Mouse (Mus musculus) CD4-positive helper T cell, adult 2 months (primary cell): ENCODE data around the gene Copz1.

Experiments
- DNase-seq: peaks from one replicate; pipeline ENCODE4 v3.0.0-alpha.2; 2012; ENCODE audit warnings: low read depth, missing footprints, low spot score

Copz1 gene

DNA sequence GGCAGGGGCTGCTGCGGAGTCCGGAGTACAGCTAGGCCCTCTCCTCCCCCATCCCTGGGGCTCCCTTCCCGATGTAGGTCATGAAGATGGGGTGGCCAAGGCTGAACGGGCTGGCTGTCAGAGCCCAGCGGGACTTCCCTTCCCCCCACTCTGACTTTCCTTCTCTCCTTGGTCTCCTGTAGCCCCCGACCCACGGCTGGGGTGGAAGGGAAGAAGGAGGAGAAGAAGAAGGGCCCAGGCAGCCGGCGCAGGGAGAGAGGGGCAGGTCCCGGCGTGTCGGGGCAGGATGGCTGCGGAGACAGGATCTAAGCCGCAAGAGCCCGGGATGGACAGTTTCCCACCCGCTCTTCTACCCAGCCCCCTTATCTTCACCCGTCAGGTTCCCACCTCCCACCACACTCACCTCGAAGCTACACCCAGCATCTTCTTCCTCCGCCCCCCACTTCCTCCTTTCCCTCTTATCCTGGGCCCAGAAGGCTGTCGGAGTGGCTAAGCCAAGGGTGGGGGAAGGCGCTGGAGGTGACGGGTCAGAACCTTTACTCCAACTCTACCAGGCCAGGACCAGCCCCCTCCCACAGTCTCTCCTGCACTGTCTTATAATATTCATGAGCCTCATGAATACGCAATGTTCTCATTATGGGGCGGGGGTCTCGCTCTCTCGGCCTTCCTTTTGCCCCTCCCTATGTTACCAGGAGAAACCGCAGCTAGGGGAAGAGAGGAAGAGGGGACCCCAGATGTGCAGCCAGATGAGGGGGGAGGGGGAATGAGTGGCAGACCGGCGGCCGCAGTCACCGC, 66.8 kb downstream of the Copz1 start:
- DNase-seq = no peak

DNA sequence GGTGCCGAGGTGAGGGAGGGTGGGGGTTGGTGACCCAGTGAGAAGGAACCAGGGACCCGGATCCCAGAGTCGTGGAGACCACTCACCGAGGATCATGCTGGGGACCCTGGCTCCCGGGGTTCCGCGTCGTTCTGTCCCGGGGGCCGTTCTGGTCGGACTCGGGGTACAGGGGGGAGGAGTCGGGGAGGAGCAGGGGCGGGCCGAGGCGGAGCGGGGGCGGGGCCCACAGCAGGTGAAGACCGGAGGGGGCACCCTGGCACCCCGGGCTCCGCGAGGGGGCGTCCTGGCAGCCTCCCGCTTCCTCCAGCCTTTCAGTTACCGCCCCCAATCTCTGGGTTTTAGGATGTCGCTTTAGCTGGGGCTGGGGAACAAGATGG, 67.4 kb downstream of the Copz1 start, which contains the start of gene Zfp385a:
Zfp385a (minus strand) TSS at position 133 of the 377 bp plus-strand sequence.
- DNase-seq = peak; percentile 68

DNA sequence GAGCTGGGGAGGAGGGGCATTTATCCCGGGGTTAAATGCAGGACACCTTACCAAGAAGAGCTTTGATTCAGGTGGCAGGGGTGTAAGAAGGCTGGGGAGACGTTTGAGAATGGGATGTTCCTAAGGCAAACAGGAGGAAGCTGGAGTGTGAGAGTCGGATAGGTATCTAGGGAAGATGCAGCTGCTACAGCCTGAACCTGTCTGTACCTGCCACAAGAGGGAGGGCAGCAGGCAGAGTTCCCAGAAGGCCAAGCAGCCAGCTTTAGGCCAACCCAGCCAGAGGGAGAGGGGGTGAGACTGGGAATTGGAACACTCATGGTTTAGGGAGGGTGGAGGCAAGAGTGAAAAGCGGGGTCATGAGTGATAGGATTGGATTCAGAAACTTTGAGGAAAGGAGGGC, 68.3 kb downstream of the Copz1 start:
- no peak for DNase-seq

DNA sequence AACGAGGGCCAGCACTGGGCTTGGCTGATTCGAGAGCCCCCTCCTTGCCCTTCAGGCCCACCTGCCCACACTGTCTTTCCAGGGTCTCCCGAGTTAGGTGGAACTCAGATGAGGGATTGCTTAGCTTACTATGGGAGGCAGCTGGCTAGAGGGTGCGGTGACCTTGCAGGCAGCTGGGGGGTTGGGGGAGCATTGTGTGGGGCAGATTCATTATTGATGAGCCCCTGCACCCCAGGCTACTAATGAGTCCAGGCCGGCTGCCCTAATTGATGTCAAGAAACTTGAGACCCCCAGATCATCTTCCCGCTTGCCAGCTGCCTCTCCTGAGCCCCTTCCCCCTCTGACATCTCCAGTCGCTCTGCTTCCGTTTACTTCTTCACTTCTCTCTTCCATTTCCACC, 69.0 kb downstream of the Copz1 start:
- DNase-seq = no peak

DNA sequence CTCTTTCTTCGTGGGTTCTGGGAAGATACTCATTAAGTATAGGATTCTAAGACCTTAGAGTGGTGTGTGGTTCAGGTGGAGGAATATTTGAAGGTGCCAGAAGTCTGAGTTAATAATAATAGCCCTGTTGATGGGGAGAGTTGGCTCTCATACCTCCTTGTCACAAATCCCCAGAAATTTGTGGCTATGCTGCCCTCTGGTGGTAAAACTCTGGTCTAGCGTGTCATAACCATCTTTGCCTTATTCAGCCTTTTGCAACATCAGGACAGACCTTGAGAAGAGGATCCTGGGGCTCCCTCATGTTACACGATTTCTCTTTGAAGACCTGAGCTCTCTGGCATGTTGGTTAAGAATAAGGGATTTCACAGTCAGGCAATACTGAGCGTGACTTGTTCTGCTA, 69.9 kb downstream of the Copz1 start:
- DNase-seq = peak; percentile 74

DNA sequence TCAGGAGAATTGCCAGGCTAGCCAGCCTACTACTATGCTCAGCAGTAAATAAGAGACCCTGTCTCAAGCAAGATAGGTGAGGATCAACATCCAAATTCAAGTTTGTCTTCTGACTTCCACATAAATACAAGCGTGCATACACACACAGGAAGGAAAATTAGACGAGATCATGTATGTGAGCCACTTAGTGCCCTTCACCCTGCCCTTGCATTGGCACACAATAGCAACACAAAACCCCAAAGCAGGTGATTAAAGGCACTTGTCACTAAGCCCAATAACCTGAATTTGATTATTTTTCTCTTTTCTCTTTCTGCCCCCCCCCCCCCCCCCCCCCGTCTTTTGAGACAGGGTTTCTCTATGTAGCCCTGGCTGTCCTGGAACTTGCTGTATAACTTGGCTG, 70.5 kb downstream of the Copz1 start:
- DNase-seq = no peak

DNA sequence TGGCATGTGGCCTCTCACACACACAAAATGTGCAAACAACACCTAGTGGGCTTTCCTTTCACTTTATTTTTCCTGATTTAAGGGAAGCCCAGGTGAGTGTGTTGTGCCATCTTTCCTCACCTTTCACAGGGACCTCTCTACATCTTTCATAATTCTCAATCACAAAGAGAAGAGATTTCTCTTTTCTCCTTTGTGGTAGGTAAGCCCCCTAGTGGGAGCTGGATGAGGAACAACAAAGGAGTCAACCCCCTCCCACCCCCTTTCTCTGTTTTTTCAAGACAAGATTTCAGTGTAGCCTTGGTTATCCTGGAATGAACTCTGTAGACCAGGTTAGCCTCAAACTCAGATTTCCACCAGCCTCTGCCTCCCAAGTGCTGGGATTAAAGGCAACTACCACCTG, 71.0 kb downstream of the Copz1 start:
- no peak for DNase-seq

DNA sequence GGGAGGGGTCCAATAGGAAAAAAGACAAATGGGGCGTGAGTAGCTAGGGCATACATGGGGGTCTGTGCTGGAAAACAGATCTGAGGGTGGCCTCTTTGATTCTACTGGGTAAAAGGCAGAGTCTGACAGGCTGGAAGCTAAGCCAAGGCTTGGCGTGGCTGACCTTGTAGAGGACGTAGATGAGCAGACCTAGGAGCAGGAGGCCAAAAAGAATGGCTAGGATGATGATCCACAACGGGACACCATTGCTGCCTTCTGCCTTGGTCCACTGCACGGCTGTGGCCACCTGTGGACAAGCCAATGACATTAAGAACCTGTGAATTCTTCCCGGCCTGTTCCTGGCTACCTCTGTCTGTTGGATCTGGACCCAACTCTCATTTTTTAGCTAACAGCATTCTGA, 73.3 kb downstream of the Copz1 start:
- no peak for DNase-seq

DNA sequence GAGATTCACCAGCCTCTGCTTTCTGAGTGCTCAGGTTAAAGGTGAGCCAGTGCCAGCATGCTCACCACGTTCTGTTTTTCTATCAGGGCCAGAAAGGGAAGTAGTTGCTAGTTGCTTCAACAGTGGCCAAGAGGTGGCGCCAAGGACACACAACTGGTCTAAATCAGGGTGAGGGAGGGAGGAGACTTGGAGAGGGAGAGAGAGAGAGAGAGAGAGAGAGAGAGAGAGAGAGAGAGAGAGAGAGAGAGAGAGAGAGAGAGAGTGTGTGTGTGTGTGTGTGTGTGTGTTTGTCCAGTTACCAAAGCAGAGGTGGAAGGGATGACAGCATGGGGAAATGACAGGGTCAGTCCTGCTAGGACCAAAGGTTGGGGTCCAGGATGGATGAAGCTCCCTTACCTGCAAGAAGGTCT, 74.8 kb downstream of the Copz1 start:
- peak; percentile 55 for DNase-seq
